Mouse (Mus musculus): ENCODE measurements around the gene Hist1h4a. TPM values are rescaled to one million over a fixed set of nuclear protein-coding genes. Genes with fewer than 3 reads are reported as not detected.
A peak's percentile ranks its signal among the peaks of the same experiment; 100 is the strongest.

The Hist1h4a gene
- total and polyA plus RNA-seq, 2 experiments from 2014 or later = 0.53 to 958 TPM

DNA sequence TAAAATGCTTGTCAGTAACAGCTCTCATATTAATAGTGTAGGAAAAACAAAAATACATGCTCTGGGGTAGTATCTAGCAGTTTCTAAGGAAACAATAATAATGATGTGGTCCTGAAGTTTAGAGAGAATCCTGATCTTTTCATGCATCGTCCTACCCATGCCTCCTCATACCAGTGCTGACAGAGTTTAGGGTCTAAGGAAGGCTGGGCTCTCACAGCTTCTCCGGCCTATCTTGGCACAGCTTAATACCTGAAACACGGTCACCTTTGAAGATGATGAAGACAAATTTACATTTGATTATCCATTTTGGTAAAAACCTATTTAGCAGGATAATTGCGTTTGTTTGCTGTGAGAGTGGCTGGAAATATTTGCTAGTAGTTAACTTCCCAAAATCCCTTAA lies 17.1 kb downstream of the Hist1h4a start:
- H3K9me3 ChIP-seq (ENCODE audit: low read length) = no peaks in the 10 kb centered on the region
- ATAC-seq (no peak), DNase-seq (ENCODE audit: low spot score) (no peak)
- no peaks in the 10 kb centered on the region; the same call in 1 of the 2 replicates for H3K4me1 ChIP-seq (ENCODE audit: insufficient read depth, low read length)
- H3K27ac ChIP-seq = no peak overlapping the region
- TF ChIP-seq CTCF (IDR thresholded peaks at IDR 0.05; ENCODE audit: low read depth) = no peak
- 51% methylated on average over 4 of the region's 4 CpGs for WGBS
- H3K4me3 ChIP-seq (ENCODE audit: low read length) = no peak overlapping the region
- no peaks in the 10 kb centered on the region for H3K36me3 ChIP-seq (ENCODE audit: insufficient read depth, low read length)
- no peak overlapping the region for H3K9ac ChIP-seq (replicated peaks; ENCODE audit: low read length)
- peak overlapping the region; percentile 63; the same call in 1 of the 2 replicates for H3K4me2 ChIP-seq (ENCODE audit: low read depth, low read length)
- H3K27me3 ChIP-seq (ENCODE audit: insufficient read depth, low read length) = no peaks in the 10 kb centered on the region

DNA sequence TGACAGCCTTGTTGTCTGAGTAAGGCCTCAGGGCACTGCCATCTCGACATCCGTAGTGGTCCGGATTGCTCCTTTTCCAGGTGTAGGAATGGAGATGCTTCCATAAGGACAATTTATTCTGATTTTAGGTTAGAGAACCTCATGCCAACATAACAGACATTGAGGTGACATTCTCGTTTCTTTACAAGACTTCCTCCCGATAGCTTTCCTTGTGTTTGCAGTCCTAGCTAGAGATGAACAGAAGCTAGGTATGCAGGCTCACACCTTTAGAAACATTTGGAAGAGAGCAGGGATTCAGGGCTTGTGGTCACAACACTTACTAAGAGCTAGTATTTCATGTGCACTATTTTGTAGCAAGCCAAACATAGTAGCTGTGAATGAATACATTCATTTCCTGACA lies 17.8 kb downstream of the Hist1h4a start:
- DNase-seq (ENCODE audit: low spot score) (no peak), ATAC-seq (no peak)
- H3K4me3 ChIP-seq (ENCODE audit: low read length) = no peak overlapping the region
- H3K27ac ChIP-seq = no peak overlapping the region
- no peak for TF ChIP-seq CTCF (IDR thresholded peaks at IDR 0.05; ENCODE audit: low read depth)
- peaks cover under 1% of the 10 kb centered on the region; the same call in 1 of the 2 replicates for H3K4me1 ChIP-seq (ENCODE audit: insufficient read depth, low read length)
- no peak overlapping the region for H3K9ac ChIP-seq (replicated peaks; ENCODE audit: low read length)
- H3K9me3 ChIP-seq (ENCODE audit: low read length) = no peaks in the 10 kb centered on the region
- 91% methylated on average over 5 of the region's 5 CpGs for WGBS
- H3K36me3 ChIP-seq (ENCODE audit: insufficient read depth, low read length) = no peaks in the 10 kb centered on the region
- H3K4me2 ChIP-seq (ENCODE audit: low read depth, low read length) = no peak overlapping the region
- no peaks in the 10 kb centered on the region for H3K27me3 ChIP-seq (ENCODE audit: insufficient read depth, low read length)

GRCm38 (mm10) chr13:23742007-23742406 lies 19.0 kb downstream of the Hist1h4a start:
- no peak for TF ChIP-seq CTCF (IDR thresholded peaks at IDR 0.05; ENCODE audit: low read depth)
- no peak overlapping the region for H3K4me2 ChIP-seq (ENCODE audit: low read depth, low read length)
- H3K4me1 ChIP-seq (ENCODE audit: insufficient read depth, low read length) = peaks cover 6% of the 10 kb centered on the region; the same call in 1 of the 2 replicates
- no peak for ATAC-seq
- no peak overlapping the region for H3K27ac ChIP-seq
- H3K9ac ChIP-seq (replicated peaks; ENCODE audit: low read length) = no peak overlapping the region
- H3K9me3 ChIP-seq (ENCODE audit: low read length) = no peaks in the 10 kb centered on the region
- no peaks in the 10 kb centered on the region for H3K27me3 ChIP-seq (ENCODE audit: insufficient read depth, low read length)
- no peaks in the 10 kb centered on the region for H3K36me3 ChIP-seq (ENCODE audit: insufficient read depth, low read length)
- DNase-seq (ENCODE audit: low spot score) = no peak
- H3K4me3 ChIP-seq (ENCODE audit: low read length) = no peak overlapping the region

GRCm38 (mm10) chr13:23740910-23741309 lies 20.1 kb downstream of the Hist1h4a start:
- H3K27ac ChIP-seq = no peak overlapping the region
- no peak overlapping the region for H3K9ac ChIP-seq (replicated peaks; ENCODE audit: low read length)
- no peaks in the 10 kb centered on the region for H3K36me3 ChIP-seq (ENCODE audit: insufficient read depth, low read length)
- H3K4me1 ChIP-seq (ENCODE audit: insufficient read depth, low read length) = peaks cover 6% of the 10 kb centered on the region; the same call in 1 of the 2 replicates
- no peak for TF ChIP-seq CTCF (IDR thresholded peaks at IDR 0.05; ENCODE audit: low read depth)
- H3K4me2 ChIP-seq (ENCODE audit: low read depth, low read length) = 0 out of 2 replicates have a peak overlapping the region, but pooled peaks have one; percentile 98
- no peak overlapping the region for H3K4me3 ChIP-seq (ENCODE audit: low read length)
- 67% methylated on average over 5 of the region's 5 CpGs for WGBS
- H3K27me3 ChIP-seq (ENCODE audit: insufficient read depth, low read length) = no peaks in the 10 kb centered on the region
- no peaks in the 10 kb centered on the region for H3K9me3 ChIP-seq (ENCODE audit: low read length)
- ATAC-seq = no peak
- no peak for DNase-seq (ENCODE audit: low spot score)

GRCm38 (mm10) chr13:23740256-23740840 lies 20.7 kb downstream of the Hist1h4a start:
- peak overlapping the region; percentile 94; the same call in 1 of the 2 replicates for H3K27ac ChIP-seq
- WGBS = 33% methylated on average over 13 of the region's 13 CpGs
- H3K9me3 ChIP-seq (ENCODE audit: low read length) = no peaks in the 10 kb centered on the region
- no peak for ATAC-seq
- no peaks in the 10 kb centered on the region for H3K36me3 ChIP-seq (ENCODE audit: insufficient read depth, low read length)
- H3K9ac ChIP-seq (replicated peaks; ENCODE audit: low read length) = peak overlapping the region; percentile 74
- peaks cover 6% of the 10 kb centered on the region; the same call in 1 of the 2 replicates for H3K4me1 ChIP-seq (ENCODE audit: insufficient read depth, low read length)
- H3K4me2 ChIP-seq (ENCODE audit: low read depth, low read length) = peak overlapping the region; percentile 98
- H3K4me3 ChIP-seq (ENCODE audit: low read length) = peak overlapping the region; percentile 52
- no peaks in the 10 kb centered on the region for H3K27me3 ChIP-seq (ENCODE audit: insufficient read depth, low read length)
- no peak for DNase-seq (ENCODE audit: low spot score)
- no peak for TF ChIP-seq CTCF (IDR thresholded peaks at IDR 0.05; ENCODE audit: low read depth)

DNA sequence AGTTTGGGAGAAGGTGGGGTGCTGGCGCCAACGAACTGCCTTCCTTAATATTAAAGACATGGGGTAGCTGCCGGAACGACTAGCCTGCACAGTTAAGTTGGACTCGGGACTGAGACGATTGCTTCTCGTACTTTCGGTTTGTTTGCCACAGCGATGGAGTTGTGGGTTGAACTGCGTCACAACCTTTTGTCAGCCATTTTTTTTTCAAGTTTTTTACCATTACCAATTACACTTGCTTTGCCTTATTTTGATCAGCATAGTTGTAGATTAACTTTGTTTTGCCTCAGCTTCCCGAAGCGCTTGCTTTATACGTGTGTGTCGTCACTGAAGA lies 21.1 kb downstream of the Hist1h4a start:
- no peak for TF ChIP-seq CTCF (IDR thresholded peaks at IDR 0.05; ENCODE audit: low read depth)
- no peak for ATAC-seq
- under 1% methylated on average over 14 of the region's 14 CpGs for WGBS

More for the DNA sequence above, 21.1 kb downstream of the Hist1h4a start:
- Histone ChIP-seq H3K27me3 (ENCODE audit: insufficient read depth, low read length) (no peaks in the 10 kb centered on the region), H3K9me3 (ENCODE audit: low read length) (no peaks in the 10 kb centered on the region), H3K9ac (replicated peaks; ENCODE audit: low read length) (peak overlapping the region; percentile 74), H3K4me1 (ENCODE audit: insufficient read depth, low read length) (peaks cover 6% of the 10 kb centered on the region; the same call in 1 of the 2 replicates), H3K27ac (peak overlapping the region; percentile 94), H3K36me3 (ENCODE audit: insufficient read depth, low read length) (no peaks in the 10 kb centered on the region), H3K4me2 (ENCODE audit: low read depth, low read length) (peak overlapping the region; percentile 98), H3K4me3 (ENCODE audit: low read length) (peak overlapping the region; percentile 52)
- DNase-seq (ENCODE audit: low spot score) = no peak
